Mouse (Mus musculus): Measurements from ENCODE around the gene Slc35d3. TPM values are rescaled to one million over a fixed set of nuclear protein-coding genes. Genes with fewer than 3 reads are reported as not detected.

The Slc35d3 gene
- polyA plus RNA-seq, 1 experiment = not detected

DNA sequence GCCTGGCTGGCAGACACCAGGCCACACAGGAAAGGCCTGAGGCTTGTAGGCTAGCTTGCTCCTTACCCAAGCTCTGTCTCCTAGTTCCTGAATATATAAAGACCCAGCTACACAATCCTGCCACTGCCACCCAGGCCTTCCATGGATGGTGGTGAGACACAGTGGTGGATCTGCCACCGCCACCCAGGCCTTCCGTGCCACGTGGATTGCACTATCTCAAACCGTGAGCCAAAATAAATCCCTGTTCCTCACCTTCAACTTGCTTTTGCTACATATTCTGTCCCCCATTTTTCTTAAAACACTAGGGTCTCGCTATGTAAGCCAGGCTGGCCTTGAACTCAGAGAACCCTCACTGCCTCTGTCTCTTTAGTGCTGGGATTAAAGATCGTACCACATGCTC is 17.0 kb downstream of the Slc35d3 start:
- peaks cover 29% of the 10 kb centered on the region for H3K27me3 ChIP-seq (ENCODE audit: control insufficient read depth, insufficient read depth, insufficient read length)
- H3ac ChIP-seq (ENCODE audit: control insufficient read depth, insufficient read length) = no peak overlapping the region
- no peak overlapping the region for H3K4me2 ChIP-seq (ENCODE audit: low read depth)
- H3K4me3 ChIP-seq = no peak overlapping the region
- H3K36me3 ChIP-seq (ENCODE audit: control insufficient read depth, insufficient read depth) = no peaks in the 10 kb centered on the region
- H3K79me2 ChIP-seq (ENCODE audit: control insufficient read depth, insufficient read depth) = no peaks in the 10 kb centered on the region
- TF ChIP-seq REST (IDR thresholded peaks at IDR 0.05; ENCODE audit: insufficient read depth, insufficient read length) (no peak), TCF12 (IDR thresholded peaks at IDR 0.05; ENCODE audit: insufficient read depth, poor library complexity, severe bottlenecking) (no peak), E2F4 (IDR thresholded peaks at IDR 0.05; ENCODE audit: insufficient read depth) (no peak), SRF (IDR thresholded peaks at IDR 0.05; ENCODE audit: control insufficient read depth, insufficient read length, low read depth) (no peak), USF1 (IDR thresholded peaks at IDR 0.05; ENCODE audit: low read depth) (no peak), CEBPB (IDR thresholded peaks at IDR 0.05; ENCODE audit: insufficient read depth, poor library complexity, severe bottlenecking) (no peak), MYOG (IDR thresholded peaks at IDR 0.05; ENCODE audit: control insufficient read depth in 1 of 3, insufficient read depth in 1 of 3, insufficient read length in 2 of 3, low read depth in 2 of 3) (no peak), MAX (IDR thresholded peaks at IDR 0.05; ENCODE audit: low read depth) (no peak), TCF3 (IDR thresholded peaks at IDR 0.05; ENCODE audit: insufficient read length, low read depth) (no peak), MYOD1 (IDR thresholded peaks at IDR 0.05; ENCODE audit: control insufficient read depth in 1 of 3, insufficient read length in 2 of 3, low read depth in 2 of 3) (no peak), POLR2A (IDR thresholded peaks at IDR 0.05; ENCODE audit: insufficient read length, low read depth) (no peak), POLR2AphosphoS2 (IDR thresholded peaks at IDR 0.05; ENCODE audit: insufficient read length, low read depth) (no peak)

DNA sequence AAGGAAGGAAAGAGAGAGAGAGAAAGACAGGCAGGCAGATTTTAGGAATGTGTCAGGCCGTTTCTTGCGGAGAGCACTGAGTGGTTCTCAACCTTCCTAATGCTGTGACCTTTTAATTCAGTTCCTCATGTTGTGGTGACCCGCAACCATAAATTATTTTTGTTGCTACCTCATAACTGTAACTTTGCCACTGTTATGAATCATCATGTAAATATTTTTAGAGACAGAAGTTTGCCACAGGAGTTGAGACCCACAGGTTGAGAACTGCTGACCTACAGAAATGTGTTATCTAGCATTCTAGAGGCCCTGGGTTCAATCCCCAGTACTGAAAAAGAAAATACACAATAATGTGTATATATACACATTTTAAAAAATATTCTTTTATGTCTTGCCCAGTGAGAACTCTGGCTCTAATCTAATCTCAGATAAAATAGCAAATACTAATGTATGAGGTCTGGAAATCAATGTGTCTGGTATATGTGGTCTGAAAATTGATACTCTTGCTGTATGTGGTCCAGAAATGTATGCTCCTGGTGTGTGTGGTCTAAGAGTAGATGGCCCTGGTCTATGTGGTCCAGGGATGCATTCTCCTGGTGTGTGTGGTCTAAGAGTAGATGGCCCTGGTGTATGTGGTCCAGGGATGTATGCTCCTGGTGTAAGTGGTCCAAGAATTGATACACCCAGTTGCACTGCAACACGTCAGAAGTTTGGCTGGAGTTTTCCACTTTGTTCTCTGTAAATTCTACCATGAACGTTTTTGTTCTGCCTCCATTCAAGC is 20.0 kb downstream of the Slc35d3 start:
- H3K4me3 ChIP-seq = no peak overlapping the region
- H3K36me3 ChIP-seq (ENCODE audit: control insufficient read depth, insufficient read depth) = no peaks in the 10 kb centered on the region
- no peaks in the 10 kb centered on the region for H3K79me2 ChIP-seq (ENCODE audit: control insufficient read depth, insufficient read depth)
- H3K27me3 ChIP-seq (ENCODE audit: control insufficient read depth, insufficient read depth, insufficient read length) = peaks cover 32% of the 10 kb centered on the region
- TF ChIP-seq E2F4 (IDR thresholded peaks at IDR 0.05; ENCODE audit: insufficient read depth) (no peak), TCF3 (IDR thresholded peaks at IDR 0.05; ENCODE audit: insufficient read length, low read depth) (no peak), SRF (IDR thresholded peaks at IDR 0.05; ENCODE audit: control insufficient read depth, insufficient read length, low read depth) (no peak), MYOG (IDR thresholded peaks at IDR 0.05; ENCODE audit: control insufficient read depth in 1 of 3, insufficient read depth in 1 of 3, insufficient read length in 2 of 3, low read depth in 2 of 3) (no peak), USF1 (IDR thresholded peaks at IDR 0.05; ENCODE audit: low read depth) (no peak), MYOD1 (IDR thresholded peaks at IDR 0.05; ENCODE audit: control insufficient read depth in 1 of 3, insufficient read length in 2 of 3, low read depth in 2 of 3) (no peak), TCF12 (IDR thresholded peaks at IDR 0.05; ENCODE audit: insufficient read depth, poor library complexity, severe bottlenecking) (no peak), POLR2AphosphoS2 (IDR thresholded peaks at IDR 0.05; ENCODE audit: insufficient read length, low read depth) (no peak), CEBPB (IDR thresholded peaks at IDR 0.05; ENCODE audit: insufficient read depth, poor library complexity, severe bottlenecking) (no peak), MAX (IDR thresholded peaks at IDR 0.05; ENCODE audit: low read depth) (no peak), POLR2A (IDR thresholded peaks at IDR 0.05; ENCODE audit: insufficient read length, low read depth) (no peak), REST (IDR thresholded peaks at IDR 0.05; ENCODE audit: insufficient read depth, insufficient read length) (no peak)
- H3ac ChIP-seq (ENCODE audit: control insufficient read depth, insufficient read length) = no peak overlapping the region
- H3K4me2 ChIP-seq (ENCODE audit: low read depth) = no peak overlapping the region

DNA sequence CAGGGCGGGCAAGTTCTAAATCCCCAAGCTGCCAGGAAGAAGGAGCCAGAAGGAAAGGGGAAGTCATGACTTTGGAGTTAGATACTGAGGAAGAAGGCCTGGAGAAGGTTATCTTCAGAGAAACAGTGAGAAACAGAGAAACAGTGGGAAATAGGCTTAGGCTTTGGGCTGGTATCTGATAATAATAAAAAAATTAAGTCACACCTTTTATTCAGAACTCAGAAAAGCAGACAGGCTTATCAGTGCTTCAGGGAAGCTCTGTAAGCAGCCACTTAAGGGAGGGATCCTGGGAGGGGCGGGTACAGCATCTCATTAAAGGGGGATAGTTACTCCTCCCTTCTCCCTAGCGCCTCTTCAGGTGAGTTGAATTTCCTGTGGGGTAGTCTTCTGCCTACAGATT is 30.3 kb downstream of the Slc35d3 start:
- H3K79me2 ChIP-seq (ENCODE audit: control insufficient read depth, insufficient read depth) = no peaks in the 10 kb centered on the region
- H3K4me3 ChIP-seq = no peak overlapping the region
- H3ac ChIP-seq (ENCODE audit: control insufficient read depth, insufficient read length) = no peak overlapping the region
- TF ChIP-seq POLR2AphosphoS2 (IDR thresholded peaks at IDR 0.05; ENCODE audit: insufficient read length, low read depth) (no peak), SRF (IDR thresholded peaks at IDR 0.05; ENCODE audit: control insufficient read depth, insufficient read length, low read depth) (no peak), MYOG (IDR thresholded peaks at IDR 0.05; ENCODE audit: control insufficient read depth in 1 of 3, insufficient read depth in 1 of 3, insufficient read length in 2 of 3, low read depth in 2 of 3) (no peak), REST (IDR thresholded peaks at IDR 0.05; ENCODE audit: insufficient read depth, insufficient read length) (no peak), TCF12 (IDR thresholded peaks at IDR 0.05; ENCODE audit: insufficient read depth, poor library complexity, severe bottlenecking) (no peak), USF1 (IDR thresholded peaks at IDR 0.05; ENCODE audit: low read depth) (no peak), POLR2A (IDR thresholded peaks at IDR 0.05; ENCODE audit: insufficient read length, low read depth) (no peak), CEBPB (IDR thresholded peaks at IDR 0.05; ENCODE audit: insufficient read depth, poor library complexity, severe bottlenecking) (no peak), MYOD1 (IDR thresholded peaks at IDR 0.05; ENCODE audit: control insufficient read depth in 1 of 3, insufficient read length in 2 of 3, low read depth in 2 of 3) (no peak)
- H3K4me2 ChIP-seq (ENCODE audit: low read depth) = no peak overlapping the region
- peaks cover 13% of the 10 kb centered on the region for H3K27me3 ChIP-seq (ENCODE audit: control insufficient read depth, insufficient read depth, insufficient read length)
- H3K36me3 ChIP-seq (ENCODE audit: control insufficient read depth, insufficient read depth) = no peaks in the 10 kb centered on the region

DNA sequence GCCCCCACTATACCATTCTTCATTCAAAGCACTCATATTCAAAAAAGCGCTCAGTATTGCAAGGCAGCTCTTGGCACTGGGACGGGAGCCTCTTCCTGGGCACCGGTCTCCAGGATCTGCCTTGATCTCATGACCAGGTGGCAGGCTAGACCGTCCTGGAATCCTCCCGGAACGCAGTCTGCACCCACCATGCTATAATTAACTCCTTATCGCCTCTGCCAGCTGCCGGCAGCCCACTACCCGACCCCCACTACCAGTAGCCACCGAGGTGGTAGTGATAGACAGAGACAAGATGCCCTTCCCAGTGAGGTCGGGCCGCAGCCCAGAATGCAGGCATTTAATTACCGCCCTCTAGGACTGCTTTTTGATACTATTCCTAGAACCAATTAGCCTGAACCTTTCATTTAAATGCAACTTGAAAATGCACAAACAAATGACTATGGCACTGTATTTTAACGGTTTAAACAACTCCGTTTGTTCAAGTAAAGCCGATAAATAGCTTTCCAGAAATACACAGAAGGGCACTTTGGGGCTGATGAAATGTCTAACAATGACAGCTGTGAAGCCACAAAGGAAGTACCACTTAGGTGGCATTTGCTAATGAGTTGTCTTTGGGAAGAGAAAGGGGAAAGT is 32.4 kb downstream of the Slc35d3 start:
- peaks cover 11% of the 10 kb centered on the region for H3K27me3 ChIP-seq (ENCODE audit: control insufficient read depth, insufficient read depth, insufficient read length)
- H3K4me2 ChIP-seq (ENCODE audit: low read depth) = no peak overlapping the region
- H3K79me2 ChIP-seq (ENCODE audit: control insufficient read depth, insufficient read depth) = no peaks in the 10 kb centered on the region
- H3ac ChIP-seq (ENCODE audit: control insufficient read depth, insufficient read length) = no peak overlapping the region
- no peaks in the 10 kb centered on the region for H3K36me3 ChIP-seq (ENCODE audit: control insufficient read depth, insufficient read depth)
- no peak overlapping the region for H3K4me3 ChIP-seq
- TF ChIP-seq REST (IDR thresholded peaks at IDR 0.05; ENCODE audit: insufficient read depth, insufficient read length) (no peak), MYOG (IDR thresholded peaks at IDR 0.05; ENCODE audit: control insufficient read depth in 1 of 3, insufficient read depth in 1 of 3, insufficient read length in 2 of 3, low read depth in 2 of 3) (no peak), MAX (IDR thresholded peaks at IDR 0.05; ENCODE audit: low read depth) (no peak), CEBPB (IDR thresholded peaks at IDR 0.05; ENCODE audit: insufficient read depth, poor library complexity, severe bottlenecking) (no peak), E2F4 (IDR thresholded peaks at IDR 0.05; ENCODE audit: insufficient read depth) (no peak), POLR2A (IDR thresholded peaks at IDR 0.05; ENCODE audit: insufficient read length, low read depth) (no peak), MYOD1 (IDR thresholded peaks at IDR 0.05; ENCODE audit: control insufficient read depth in 1 of 3, insufficient read length in 2 of 3, low read depth in 2 of 3) (no peak), USF1 (IDR thresholded peaks at IDR 0.05; ENCODE audit: low read depth) (no peak), TCF12 (IDR thresholded peaks at IDR 0.05; ENCODE audit: insufficient read depth, poor library complexity, severe bottlenecking) (no peak), TCF3 (IDR thresholded peaks at IDR 0.05; ENCODE audit: insufficient read length, low read depth) (no peak), POLR2AphosphoS2 (IDR thresholded peaks at IDR 0.05; ENCODE audit: insufficient read length, low read depth) (no peak), SRF (IDR thresholded peaks at IDR 0.05; ENCODE audit: control insufficient read depth, insufficient read length, low read depth) (no peak)
